Mouse (Mus musculus) liver, adult 2 months (tissue): Measurements from ENCODE around the gene Cd300lf.

ENCODE experiments used
- CTCF ChIP-seq: fragments of 200-500 bp; IDR thresholded peaks from 2 replicates; pipeline ENCODE4 v1.5.1; 2011; ENCODE audit warnings: low read depth, low read length, control low read depth
- POLR2A ChIP-seq: fragments of 200-500 bp; IDR thresholded peaks from 2 replicates; pipeline ENCODE4 v1.6.1; 2011; ENCODE audit warnings: low read length, control low read depth; ENCODE audit not compliant: insufficient read depth; ENCODE audit errors: extremely low read depth

- TF ChIP-seq CTCF (0 out of 2 replicates have a peak, but pooled peaks have one; percentile 13), POLR2A (no peak)
These were observed 46.1 kb upstream of the Cd300lf start for GRCm38 (mm10) chr11:115179881-115180280.
